Mouse (Mus musculus): Measurements from ENCODE around the gene Kcns1. TPM values are rescaled to one million over a fixed set of nuclear protein-coding genes. Genes with fewer than 3 reads are reported as not detected.

The Kcns1 gene
- polyA plus RNA-seq, 1 experiment from 2014 or later: 0.55 TPM

GRCm38 (mm10) chr2:164137754-164138153 is 33.2 kb downstream of the Kcns1 start:
- Histone ChIP-seq H3K27me3 (no peaks in the 10 kb centered on the region), H3K36me3 (no peaks in the 10 kb centered on the region), H3K4me3 (no peak overlapping the region), H3K4me2 (replicated peaks) (no peak overlapping the region), H3K9ac (replicated peaks) (no peak overlapping the region), H3K4me1 (no peaks in the 10 kb centered on the region), H3K27ac (replicated peaks) (no peak overlapping the region), H3K9me3 (no peaks in the 10 kb centered on the region)
- ATAC-seq (replicated peaks): no peak
- 66% methylated on average over 6 of the region's 6 CpGs for WGBS

- Histone ChIP-seq H3K9ac (replicated peaks) (no peak overlapping the region), H3K36me3 (no peaks in the 10 kb centered on the region), H3K4me1 (no peaks in the 10 kb centered on the region), H3K4me2 (replicated peaks) (no peak overlapping the region), H3K27me3 (no peaks in the 10 kb centered on the region), H3K4me3 (no peak overlapping the region), H3K27ac (replicated peaks) (no peak overlapping the region), H3K9me3 (no peaks in the 10 kb centered on the region)
- 18% methylated on average over 2 of the region's 2 CpGs for WGBS
- ATAC-seq (replicated peaks): no peak
Measured at GRCm38 (mm10) chr2:164136393-164136792, 34.5 kb downstream of the Kcns1 start.

GRCm38 (mm10) chr2:164135367-164135766 is 35.5 kb downstream of the Kcns1 start:
- Histone ChIP-seq H3K9ac (replicated peaks) (no peak overlapping the region), H3K27ac (replicated peaks) (no peak overlapping the region), H3K4me2 (replicated peaks) (no peak overlapping the region), H3K4me1 (no peaks in the 10 kb centered on the region), H3K9me3 (no peaks in the 10 kb centered on the region), H3K36me3 (no peaks in the 10 kb centered on the region), H3K4me3 (no peak overlapping the region), H3K27me3 (no peaks in the 10 kb centered on the region)
- 87% methylated on average over 1 of the region's 1 CpGs for WGBS
- ATAC-seq (replicated peaks): no peak

- H3K4me1 ChIP-seq: no peaks in the 10 kb centered on the region
- no peak overlapping the region for H3K27ac ChIP-seq (replicated peaks)
- H3K27me3 ChIP-seq: no peaks in the 10 kb centered on the region
- no peaks in the 10 kb centered on the region for H3K9me3 ChIP-seq
- no peak for ATAC-seq (replicated peaks)
- no peak overlapping the region for H3K4me3 ChIP-seq
- no peaks in the 10 kb centered on the region for H3K36me3 ChIP-seq
- 63% methylated on average over 6 of the region's 6 CpGs for WGBS
- no peak overlapping the region for H3K9ac ChIP-seq (replicated peaks)
- H3K4me2 ChIP-seq (replicated peaks): no peak overlapping the region
Measured at GRCm38 (mm10) chr2:164134563-164134962, 36.4 kb downstream of the Kcns1 start.

- 85% methylated on average over 1 of the region's 1 CpGs for WGBS
- Histone ChIP-seq H3K36me3 (no peaks in the 10 kb centered on the region), H3K9me3 (no peaks in the 10 kb centered on the region), H3K9ac (replicated peaks) (no peak overlapping the region), H3K27me3 (no peaks in the 10 kb centered on the region), H3K4me3 (no peak overlapping the region), H3K4me1 (no peaks in the 10 kb centered on the region), H3K27ac (replicated peaks) (no peak overlapping the region), H3K4me2 (replicated peaks) (no peak overlapping the region)
- no peak for ATAC-seq (replicated peaks)
Measured at GRCm38 (mm10) chr2:164131586-164131985, 39.3 kb downstream of the Kcns1 start.

- Histone ChIP-seq H3K4me2 (replicated peaks) (no peak overlapping the region), H3K4me1 (no peaks in the 10 kb centered on the region), H3K9ac (replicated peaks) (no peak overlapping the region), H3K4me3 (no peak overlapping the region), H3K36me3 (no peaks in the 10 kb centered on the region), H3K27ac (replicated peaks) (no peak overlapping the region), H3K27me3 (no peaks in the 10 kb centered on the region), H3K9me3 (no peaks in the 10 kb centered on the region)
- 89% methylated on average over 12 of the region's 12 CpGs for WGBS
- ATAC-seq (replicated peaks): no peak
Measured at GRCm38 (mm10) chr2:164128576-164129411, 42.1 kb downstream of the Kcns1 start.

GRCm38 (mm10) chr2:164127297-164127696 is 43.6 kb downstream of the Kcns1 start:
- Histone ChIP-seq H3K27ac (replicated peaks) (no peak overlapping the region), H3K9me3 (no peaks in the 10 kb centered on the region), H3K4me1 (no peaks in the 10 kb centered on the region), H3K9ac (replicated peaks) (no peak overlapping the region), H3K27me3 (no peaks in the 10 kb centered on the region), H3K4me2 (replicated peaks) (no peak overlapping the region), H3K36me3 (peaks cover 6% of the 10 kb centered on the region; the same call in 1 of the 2 replicates), H3K4me3 (no peak overlapping the region)
- WGBS: 94% methylated on average over 2 of the region's 2 CpGs
- ATAC-seq (replicated peaks): no peak

- no peaks in the 10 kb centered on the region for H3K27me3 ChIP-seq
- ATAC-seq (replicated peaks): no peak
- no peak overlapping the region for H3K27ac ChIP-seq (replicated peaks)
- no peaks in the 10 kb centered on the region for H3K4me1 ChIP-seq
- no peak overlapping the region for H3K4me2 ChIP-seq (replicated peaks)
- H3K4me3 ChIP-seq: no peak overlapping the region
- H3K9ac ChIP-seq (replicated peaks): no peak overlapping the region
- H3K9me3 ChIP-seq: no peaks in the 10 kb centered on the region
- 84% methylated on average over 13 of the region's 13 CpGs for WGBS
- H3K36me3 ChIP-seq: peaks cover 6% of the 10 kb centered on the region; the same call in 1 of the 2 replicates
Measured at GRCm38 (mm10) chr2:164126533-164126955, 44.4 kb downstream of the Kcns1 start.

GRCm38 (mm10) chr2:164123169-164123766 is 47.6 kb downstream of the Kcns1 start:
- peaks cover 21% of the 10 kb centered on the region for H3K36me3 ChIP-seq
- ATAC-seq (replicated peaks): no peak
- no peaks in the 10 kb centered on the region for H3K9me3 ChIP-seq
- no peaks in the 10 kb centered on the region for H3K27me3 ChIP-seq
- WGBS: 82% methylated on average over 5 of the region's 5 CpGs
- H3K4me3 ChIP-seq: no peak overlapping the region
- H3K4me2 ChIP-seq (replicated peaks): no peak overlapping the region
- no peak overlapping the region for H3K27ac ChIP-seq (replicated peaks)
- H3K4me1 ChIP-seq: no peaks in the 10 kb centered on the region
- no peak overlapping the region for H3K9ac ChIP-seq (replicated peaks)

- Histone ChIP-seq H3K4me2 (replicated peaks) (no peak overlapping the region), H3K27me3 (no peaks in the 10 kb centered on the region), H3K36me3 (peaks cover 25% of the 10 kb centered on the region), H3K4me1 (no peaks in the 10 kb centered on the region), H3K9me3 (no peaks in the 10 kb centered on the region), H3K27ac (replicated peaks) (no peak overlapping the region), H3K9ac (replicated peaks) (no peak overlapping the region), H3K4me3 (no peak overlapping the region)
- WGBS: 90% methylated on average over 6 of the region's 6 CpGs
- no peak for ATAC-seq (replicated peaks)
Measured at GRCm38 (mm10) chr2:164119503-164119902, 51.4 kb downstream of the Kcns1 start.

- 89% methylated on average over 10 of the region's 10 CpGs for WGBS
- Histone ChIP-seq H3K9me3 (no peaks in the 10 kb centered on the region), H3K4me1 (no peaks in the 10 kb centered on the region), H3K27ac (replicated peaks) (no peak overlapping the region), H3K9ac (replicated peaks) (no peak overlapping the region), H3K36me3 (peaks cover 19% of the 10 kb centered on the region), H3K4me3 (no peak overlapping the region), H3K4me2 (replicated peaks) (no peak overlapping the region), H3K27me3 (no peaks in the 10 kb centered on the region)
- no peak for ATAC-seq (replicated peaks)
Measured at GRCm38 (mm10) chr2:164115531-164115930, 55.4 kb downstream of the Kcns1 start.

GRCm38 (mm10) chr2:164114051-164114450 is 56.9 kb downstream of the Kcns1 start:
- Histone ChIP-seq H3K4me1 (no peaks in the 10 kb centered on the region), H3K9ac (replicated peaks) (no peak overlapping the region), H3K27ac (replicated peaks) (no peak overlapping the region), H3K36me3 (peaks cover 11% of the 10 kb centered on the region), H3K27me3 (no peaks in the 10 kb centered on the region), H3K4me2 (replicated peaks) (no peak overlapping the region), H3K4me3 (no peak overlapping the region), H3K9me3 (no peaks in the 10 kb centered on the region)
- ATAC-seq (replicated peaks): no peak
- 94% methylated on average over 6 of the region's 6 CpGs for WGBS

Measured in forebrain, embryonic 15.5 days (tissue).